Mouse (Mus musculus): ENCODE measurements around the gene Ctu2. TPM values are rescaled to one million over a fixed set of nuclear protein-coding genes. Genes with fewer than 3 reads are reported as not detected.

Gene Ctu2
- polyA plus RNA-seq (2016; fragmentation: Nextera tagmentation; extraction: Ambion mirVana): 30.0 and 31.1 TPM in 2 replicates

DNA sequence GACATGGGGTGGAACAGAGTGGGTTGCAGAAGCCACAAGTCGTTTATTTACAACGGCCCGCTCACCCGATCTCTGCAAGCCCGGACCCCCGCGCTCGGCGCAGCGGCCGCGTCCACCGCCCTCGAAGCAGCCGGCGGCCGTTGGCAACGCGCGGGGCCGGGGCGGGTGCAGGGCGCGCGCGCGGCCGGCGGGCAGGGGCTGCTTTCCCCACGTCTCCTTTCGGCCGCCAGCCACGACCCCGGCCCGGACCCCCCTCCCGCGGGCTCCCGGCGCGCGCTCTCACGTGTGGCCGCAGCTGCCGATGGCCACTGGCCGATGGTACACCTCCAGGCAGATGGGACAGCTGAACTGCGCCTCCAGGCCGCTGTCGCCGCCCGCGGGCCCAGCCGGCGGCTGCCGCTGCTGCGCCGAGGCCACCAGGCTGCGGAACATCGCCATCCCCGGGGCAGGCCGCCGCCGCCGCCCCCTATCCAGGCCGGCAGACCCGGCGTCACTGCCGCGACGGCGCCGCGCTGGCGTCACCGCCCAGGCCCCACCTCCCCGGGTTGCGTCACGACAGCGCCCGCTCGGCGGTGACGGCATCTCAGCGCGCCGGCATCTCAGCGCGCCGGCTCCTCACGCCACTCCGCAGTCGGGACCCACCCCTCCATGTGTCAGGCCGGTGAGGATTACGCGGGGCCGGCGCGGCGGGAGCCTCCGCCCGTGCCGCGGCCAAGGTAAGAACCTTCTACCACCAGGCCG, at the start of gene Ctu2, which contains the start of gene Rnf166:
Gene Ctu2, plus strand, starts transcription at position 564 of the 741 bp plus-strand sequence.
Gene Rnf166, minus strand, starts transcription at position 485 of the 741 bp plus-strand sequence.
- peak; percentile 93 for ATAC-seq (ENCODE audit: insufficient number of reproducible peaks, low FRiP score)
- Histone ChIP-seq H3K9me3 (replicated peaks) (no peaks in the 10 kb centered on the region), H3K36me3 (peaks cover 52% of the 10 kb centered on the region), H3K27ac (ENCODE audit: poor library complexity, severe bottlenecking) (peak within 1 kb of the TSS; percentile 84), H3K9ac (peak within 1 kb of the TSS; percentile 96), H3K27me3 (replicated peaks) (no peaks in the 10 kb centered on the region), H3K4me2 (peak within 1 kb of the TSS; percentile 90), H3K4me1 (replicated peaks) (peaks cover 24% of the 10 kb centered on the region), H3K4me3 (peak within 1 kb of the TSS; percentile 94)
- under 1% methylated on average over 101 of the region's 103 CpGs for WGBS

DNA sequence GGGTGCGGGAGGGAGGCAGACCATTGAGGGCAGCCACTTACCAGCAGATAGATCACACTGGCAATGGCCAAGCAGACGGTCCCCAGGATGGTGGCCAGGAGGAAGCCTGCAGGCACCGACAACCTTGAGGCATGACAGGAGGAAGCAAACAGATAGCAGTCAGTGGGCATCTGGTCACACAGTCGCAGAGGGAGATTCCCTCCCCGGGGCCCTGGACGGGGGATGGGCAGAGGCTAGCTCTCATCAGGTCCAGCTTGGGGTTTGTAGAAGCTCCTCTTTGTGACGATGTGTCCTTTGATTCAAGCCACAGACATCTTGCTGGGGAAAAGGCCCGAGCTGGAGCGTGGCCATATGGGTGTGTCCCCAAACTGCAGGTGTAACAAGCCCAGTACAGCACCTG, 49.8 kb upstream of the Ctu2 start:
- H3K27me3 ChIP-seq (replicated peaks): no peaks in the 10 kb centered on the region
- peaks cover 16% of the 10 kb centered on the region for H3K4me1 ChIP-seq (replicated peaks)
- H3K36me3 ChIP-seq: peaks cover 23% of the 10 kb centered on the region
- no peak for ATAC-seq (ENCODE audit: insufficient number of reproducible peaks, low FRiP score)
- H3K27ac ChIP-seq (ENCODE audit: poor library complexity, severe bottlenecking): no peak overlapping the region
- no peak overlapping the region for H3K9ac ChIP-seq
- WGBS: 59% methylated on average over 9 of the region's 9 CpGs
- no peak overlapping the region for H3K4me3 ChIP-seq
- H3K4me2 ChIP-seq: no peak overlapping the region
- H3K9me3 ChIP-seq (replicated peaks): no peaks in the 10 kb centered on the region

GRCm38 (mm10) chr8:122427607-122428006, 48.3 kb upstream of the Ctu2 start:
- H3K9ac ChIP-seq: no peak overlapping the region
- no peak overlapping the region for H3K4me3 ChIP-seq
- WGBS: 77% methylated on average over 7 of the region's 7 CpGs
- no peaks in the 10 kb centered on the region for H3K27me3 ChIP-seq (replicated peaks)
- no peak overlapping the region for H3K27ac ChIP-seq (ENCODE audit: poor library complexity, severe bottlenecking)
- H3K4me1 ChIP-seq (replicated peaks): peaks cover 29% of the 10 kb centered on the region
- H3K9me3 ChIP-seq (replicated peaks): no peaks in the 10 kb centered on the region
- peaks cover 23% of the 10 kb centered on the region for H3K36me3 ChIP-seq
- no peak overlapping the region for H3K4me2 ChIP-seq
- ATAC-seq (ENCODE audit: insufficient number of reproducible peaks, low FRiP score): no peak

GRCm38 (mm10) chr8:122428163-122428562, 47.8 kb upstream of the Ctu2 start:
- H3K9ac ChIP-seq: no peak overlapping the region
- no peak overlapping the region for H3K4me2 ChIP-seq
- no peaks in the 10 kb centered on the region for H3K27me3 ChIP-seq (replicated peaks)
- no peak overlapping the region for H3K4me3 ChIP-seq
- peaks cover 34% of the 10 kb centered on the region for H3K4me1 ChIP-seq (replicated peaks)
- H3K36me3 ChIP-seq: peaks cover 23% of the 10 kb centered on the region
- WGBS: 85% methylated on average over 9 of the region's 9 CpGs
- ATAC-seq (ENCODE audit: insufficient number of reproducible peaks, low FRiP score): no peak
- no peak overlapping the region for H3K27ac ChIP-seq (ENCODE audit: poor library complexity, severe bottlenecking)
- no peaks in the 10 kb centered on the region for H3K9me3 ChIP-seq (replicated peaks)

GRCm38 (mm10) chr8:122430058-122430636, 45.8 kb upstream of the Ctu2 start:
- WGBS: 75% methylated on average over 10 of the region's 10 CpGs
- no peaks in the 10 kb centered on the region for H3K27me3 ChIP-seq (replicated peaks)
- no peak overlapping the region for H3K27ac ChIP-seq (ENCODE audit: poor library complexity, severe bottlenecking)
- no peak overlapping the region for H3K4me2 ChIP-seq
- H3K4me1 ChIP-seq (replicated peaks): peaks cover 24% of the 10 kb centered on the region
- no peak for ATAC-seq (ENCODE audit: insufficient number of reproducible peaks, low FRiP score)
- no peaks in the 10 kb centered on the region for H3K9me3 ChIP-seq (replicated peaks)
- H3K36me3 ChIP-seq: peaks cover 29% of the 10 kb centered on the region
- no peak overlapping the region for H3K9ac ChIP-seq
- H3K4me3 ChIP-seq: no peak overlapping the region

DNA sequence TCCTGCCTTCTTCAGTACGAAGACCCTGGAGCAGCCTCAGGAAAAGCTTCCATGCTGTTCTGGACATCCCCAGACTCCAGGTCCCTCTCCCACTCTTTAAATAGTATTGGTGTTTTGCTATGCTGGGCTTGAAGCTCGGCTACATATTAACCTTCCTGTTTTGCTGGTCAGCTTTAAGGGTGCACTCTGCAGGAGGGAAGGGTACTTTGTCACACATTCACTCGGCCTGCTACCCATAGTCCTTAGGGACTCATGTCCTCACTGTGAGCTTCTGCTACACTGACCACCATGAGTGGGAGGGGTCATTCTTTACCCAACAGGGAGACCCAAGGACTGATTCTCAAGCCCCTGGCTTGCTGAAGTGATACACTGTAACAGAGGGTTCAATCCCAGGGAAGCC, 45.3 kb upstream of the Ctu2 start:
- no peak for ATAC-seq (ENCODE audit: insufficient number of reproducible peaks, low FRiP score)
- 69% methylated on average over 3 of the region's 3 CpGs for WGBS
- Histone ChIP-seq H3K27ac (ENCODE audit: poor library complexity, severe bottlenecking) (no peak overlapping the region), H3K9me3 (replicated peaks) (no peaks in the 10 kb centered on the region; the same call in 1 of the 2 replicates), H3K4me1 (replicated peaks) (peaks cover 24% of the 10 kb centered on the region), H3K36me3 (peaks cover 30% of the 10 kb centered on the region), H3K27me3 (replicated peaks) (no peaks in the 10 kb centered on the region), H3K9ac (no peak overlapping the region), H3K4me3 (no peak overlapping the region), H3K4me2 (no peak overlapping the region)

DNA sequence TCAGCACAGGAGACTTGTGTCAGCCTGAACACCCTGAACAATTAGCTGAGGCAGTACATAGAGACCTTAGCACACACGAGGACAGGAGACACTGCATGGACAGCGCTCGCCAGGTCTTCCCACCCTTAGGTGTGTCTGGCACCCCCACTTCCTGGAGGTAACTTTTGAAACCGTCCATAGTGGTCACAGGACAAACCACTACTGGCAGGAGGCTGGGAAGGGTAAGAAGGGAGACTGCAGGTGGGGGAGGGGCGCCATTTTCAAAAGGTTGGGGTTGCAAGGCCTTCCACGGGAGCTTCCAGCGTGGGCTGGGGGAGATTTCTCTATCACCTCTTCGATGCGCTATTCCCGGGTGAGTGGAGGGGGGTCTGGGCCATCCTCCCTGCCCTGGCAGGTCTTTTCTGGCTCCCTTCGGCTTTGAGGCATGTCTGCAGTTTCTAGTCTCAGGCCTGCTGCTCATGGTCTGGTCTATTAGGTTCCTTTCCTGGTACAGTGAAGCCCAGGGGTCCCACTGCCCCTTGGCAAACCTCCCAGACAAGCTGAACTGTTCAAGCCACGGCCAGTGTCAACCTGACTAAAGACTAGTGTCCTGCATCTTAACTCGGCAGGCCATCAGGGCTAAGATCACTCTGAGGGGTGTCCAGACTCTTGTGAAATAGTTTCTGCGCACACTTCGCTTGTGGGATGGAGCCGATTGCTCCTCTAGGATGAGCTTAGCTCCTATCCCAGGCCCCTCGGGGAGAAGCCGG, 44.1 kb upstream of the Ctu2 start:
- Histone ChIP-seq H3K4me1 (replicated peaks) (peaks cover 24% of the 10 kb centered on the region), H3K4me2 (peak overlapping the region; percentile 91), H3K27me3 (replicated peaks) (no peaks in the 10 kb centered on the region), H3K36me3 (peaks cover 30% of the 10 kb centered on the region), H3K4me3 (peak overlapping the region; percentile 63), H3K27ac (ENCODE audit: poor library complexity, severe bottlenecking) (peak overlapping the region; percentile 59), H3K9me3 (replicated peaks) (no peaks in the 10 kb centered on the region; the same call in 1 of the 2 replicates), H3K9ac (peak overlapping the region; percentile 84)
- WGBS: 26% methylated on average over 18 of the region's 18 CpGs
- ATAC-seq (ENCODE audit: insufficient number of reproducible peaks, low FRiP score): 0 out of 2 replicates have a peak, but pooled peaks have one; percentile 9

DNA sequence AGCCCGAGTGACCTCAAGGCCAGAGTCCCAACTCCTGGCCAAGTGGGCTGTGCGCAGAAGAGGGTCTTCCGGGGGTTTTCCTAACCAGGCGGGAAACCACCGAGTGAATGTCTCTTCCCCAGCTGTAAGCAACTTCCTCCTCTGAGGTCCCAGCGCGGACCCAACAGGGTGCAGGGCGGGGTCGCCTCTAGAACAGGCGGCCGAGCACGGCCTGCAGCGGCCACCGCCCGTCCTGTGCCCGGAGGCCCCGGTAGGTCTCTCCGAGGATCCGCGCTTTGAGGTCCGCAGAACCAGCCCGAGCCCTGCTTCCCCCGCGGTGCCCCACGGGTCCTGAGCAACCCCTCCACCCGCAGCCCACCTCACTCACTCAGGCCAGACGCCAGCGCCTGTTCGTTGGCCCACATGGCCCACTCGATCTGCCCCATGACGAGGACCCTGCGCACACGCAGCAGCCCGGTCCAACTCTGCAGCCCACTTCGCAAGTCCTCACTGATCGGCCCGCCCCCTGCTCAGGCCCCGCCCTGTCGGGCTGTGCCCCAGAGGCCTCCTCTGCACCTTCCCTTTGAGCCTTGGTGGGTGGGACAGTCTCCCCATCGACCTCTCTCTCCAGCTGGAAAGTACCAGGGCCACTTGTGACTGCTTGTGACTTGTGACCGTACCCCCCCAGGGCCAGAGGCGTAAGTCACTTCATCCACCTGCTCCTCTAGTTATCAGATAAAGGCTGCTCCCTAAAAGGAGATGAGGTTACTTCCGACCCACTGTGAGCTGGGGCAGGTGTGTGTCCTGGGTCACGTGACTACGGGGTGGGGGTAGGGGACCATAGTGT, 43.3 kb upstream of the Ctu2 start, which contains the start of gene Cyba:
Gene Cyba, minus strand, starts transcription at position 488 of the 826 bp plus-strand sequence.
- peak within 1 kb of the TSS; percentile 84 for H3K9ac ChIP-seq
- peak; percentile 84 for ATAC-seq (ENCODE audit: insufficient number of reproducible peaks, low FRiP score)
- WGBS: 4% methylated on average over 45 of the region's 45 CpGs
- peaks cover 35% of the 10 kb centered on the region for H3K36me3 ChIP-seq
- peak within 1 kb of the TSS; percentile 91 for H3K4me2 ChIP-seq
- no peaks in the 10 kb centered on the region; the same call in 1 of the 2 replicates for H3K9me3 ChIP-seq (replicated peaks)
- peak within 1 kb of the TSS; percentile 63 for H3K4me3 ChIP-seq
- H3K27me3 ChIP-seq (replicated peaks): no peaks in the 10 kb centered on the region
- H3K4me1 ChIP-seq (replicated peaks): peaks cover 26% of the 10 kb centered on the region
- peak within 1 kb of the TSS; percentile 59 for H3K27ac ChIP-seq (ENCODE audit: poor library complexity, severe bottlenecking)

DNA sequence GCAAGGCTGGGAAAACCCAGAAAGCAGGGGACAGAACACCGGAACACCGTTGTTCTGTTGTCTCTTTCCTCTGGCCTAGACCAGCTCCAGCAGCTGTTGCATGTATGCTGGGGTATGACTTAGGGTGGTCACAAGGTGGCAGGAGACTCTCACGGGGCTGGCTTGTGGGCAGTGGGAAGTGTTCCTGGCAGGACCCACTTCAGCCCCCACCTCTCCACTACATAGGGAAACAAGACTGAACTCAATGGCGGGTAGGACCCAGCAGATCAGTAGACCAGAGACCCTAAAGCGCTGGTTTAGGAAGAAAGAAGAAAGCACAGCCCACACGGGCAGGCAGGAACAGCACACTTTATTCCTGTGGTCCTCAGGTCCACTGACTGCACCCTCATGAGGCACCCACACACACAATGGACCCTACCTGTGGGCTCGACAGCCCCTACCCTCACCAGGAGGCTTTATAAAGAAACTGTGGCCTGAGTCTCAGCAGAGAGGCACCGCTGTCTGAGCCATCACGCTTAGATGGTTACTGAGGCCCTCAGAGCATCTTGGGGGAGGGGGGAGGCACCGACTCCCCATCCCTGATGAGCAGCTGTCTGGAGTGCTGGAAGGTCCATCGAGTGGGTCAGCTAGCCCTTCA, 42.6 kb upstream of the Ctu2 start:
- peaks cover 33% of the 10 kb centered on the region for H3K4me1 ChIP-seq (replicated peaks)
- H3K27ac ChIP-seq (ENCODE audit: poor library complexity, severe bottlenecking): peak overlapping the region; percentile 59; the same call in 1 of the 2 replicates
- peak overlapping the region; percentile 91 for H3K4me2 ChIP-seq
- peaks cover 37% of the 10 kb centered on the region for H3K36me3 ChIP-seq
- H3K27me3 ChIP-seq (replicated peaks): no peaks in the 10 kb centered on the region
- ATAC-seq (ENCODE audit: insufficient number of reproducible peaks, low FRiP score): peak; percentile 20
- WGBS: 64% methylated on average over 11 of the region's 11 CpGs
- peak overlapping the region; percentile 84 for H3K9ac ChIP-seq
- H3K4me3 ChIP-seq: no peak overlapping the region
- H3K9me3 ChIP-seq (replicated peaks): no peaks in the 10 kb centered on the region; the same call in 1 of the 2 replicates

DNA sequence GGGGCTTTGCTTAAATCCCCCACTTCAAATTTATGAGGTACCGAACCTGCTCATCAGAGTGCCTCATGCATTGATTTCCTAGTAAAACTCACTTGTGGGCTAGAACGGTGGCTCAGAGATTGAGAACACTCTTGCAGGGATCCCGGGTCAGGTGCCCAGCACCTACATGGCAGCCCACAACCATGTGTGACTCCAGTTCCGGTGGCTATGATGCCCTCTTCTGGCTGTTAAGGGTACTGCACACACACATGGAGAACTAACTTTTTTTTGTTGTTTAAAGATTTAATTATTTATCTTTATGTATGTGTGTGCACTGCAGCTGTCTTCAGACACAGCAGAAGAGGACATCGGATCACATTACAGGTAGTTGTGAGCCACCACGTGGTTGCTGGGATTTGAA, 40.6 kb upstream of the Ctu2 start:
- 84% methylated on average over 6 of the region's 6 CpGs for WGBS
- H3K36me3 ChIP-seq: peaks cover 54% of the 10 kb centered on the region
- no peak overlapping the region for H3K9ac ChIP-seq
- no peak overlapping the region for H3K4me2 ChIP-seq
- no peaks in the 10 kb centered on the region; the same call in 1 of the 2 replicates for H3K9me3 ChIP-seq (replicated peaks)
- H3K27ac ChIP-seq (ENCODE audit: poor library complexity, severe bottlenecking): no peak overlapping the region
- H3K4me3 ChIP-seq: no peak overlapping the region
- no peak for ATAC-seq (ENCODE audit: insufficient number of reproducible peaks, low FRiP score)
- no peaks in the 10 kb centered on the region for H3K27me3 ChIP-seq (replicated peaks)
- peaks cover 35% of the 10 kb centered on the region for H3K4me1 ChIP-seq (replicated peaks)

All from heart, embryonic 12.5 days (tissue).